Mouse (Mus musculus): Measurements from ENCODE around the gene Ap3s2.

DNA sequence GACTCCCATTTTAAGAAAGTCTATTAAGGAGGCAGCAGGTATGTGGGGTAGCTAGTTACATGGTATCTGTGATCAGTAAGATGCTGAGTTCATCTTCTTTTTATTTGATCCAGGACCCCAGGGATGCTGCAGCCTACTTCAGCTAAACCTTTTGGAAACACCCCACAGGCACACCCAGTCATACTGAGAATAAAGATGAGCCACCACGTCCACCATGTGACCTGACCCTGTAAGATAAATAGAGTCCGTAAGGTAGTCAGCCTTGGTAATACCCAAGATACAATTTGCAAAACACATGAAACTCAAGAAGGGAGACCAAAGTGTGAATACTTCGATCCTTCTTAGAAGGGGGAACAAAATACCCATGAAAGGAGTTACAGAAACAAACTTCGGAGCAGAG is 64.1 kb downstream of the Ap3s2 start:
- no peak for TF ChIP-seq CTCF (IDR thresholded peaks at IDR 0.05; ENCODE audit: borderline replicate concordance, extremely low read depth, insufficient read depth, insufficient read length)
- no peak for TF ChIP-seq POLR2A (IDR thresholded peaks at IDR 0.05; ENCODE audit: borderline replicate concordance, extremely low read depth, insufficient read depth, insufficient read length, poor library complexity, severe bottlenecking)

All from brain, embryonic 14.5 days (tissue).